Mouse (Mus musculus) hindbrain, embryonic 15.5 days (tissue): Measurements from ENCODE around the gene Fam170b. TPM values are rescaled to one million over a fixed set of nuclear protein-coding genes. Genes with fewer than 3 reads are reported as not detected.
A peak's percentile ranks its signal among the peaks of the same experiment; 100 is the strongest.

Experiments used
- ATAC-seq: fragments of 200-750 bp; cut with Nextera tagmentation; 2 replicates; pipeline ENCODE4 v1.8.0; 2017; ENCODE audit warnings: low read depth, moderate number of reproducible peaks, moderate TSS enrichment; ENCODE audit not compliant: low FRiP score
- H3K27ac ChIP-seq: fragments of 300-500 bp; sonication (generic); replicated peaks from 2 replicates; pipeline ENCODE4 v1.5.1; 2015; ENCODE audit warnings: mild to moderate bottlenecking, inconsistent platforms
- H3K27me3 ChIP-seq: fragments of 300-500 bp; sonication (generic); 2 replicates; pipeline ENCODE4 v1.6.1; 2015; ENCODE audit warnings: control low read depth, inconsistent platforms
- H3K36me3 ChIP-seq: fragments of 300-500 bp; sonication (generic); 2 replicates; pipeline ENCODE4 v1.6.1; 2015; ENCODE audit warnings: control low read depth, inconsistent platforms
- H3K4me1 ChIP-seq: fragments of 300-500 bp; sonication (generic); replicated peaks from 2 replicates; pipeline ENCODE4 v1.6.1; 2015; ENCODE audit warnings: control low read depth, inconsistent platforms
- H3K4me2 ChIP-seq: fragments of 300-500 bp; sonication (generic); 2 replicates; pipeline ENCODE4 v1.6.1; 2015; ENCODE audit warnings: moderate library complexity, mild to moderate bottlenecking, inconsistent platforms
- H3K4me3 ChIP-seq: fragments of 300-500 bp; sonication (generic); 2 replicates; pipeline ENCODE4 v1.5.1; 2015; ENCODE audit warnings: mild to moderate bottlenecking, inconsistent platforms
- H3K9ac ChIP-seq: fragments of 300-500 bp; sonication (generic); 2 replicates; pipeline ENCODE4 v1.6.1; 2015; ENCODE audit warnings: inconsistent platforms
- H3K9me3 ChIP-seq: fragments of 300-500 bp; sonication (generic); 2 replicates; pipeline ENCODE4 v1.6.1; 2016; ENCODE audit warnings: control low read depth, inconsistent platforms
- WGBS: fragments of 180-500 bp; shearing (Covaris S2); methylation state at CpG from one replicate; pipeline ENCODE4 v1.1.7; 2015; 5-methylcytosine and 5-hydroxymethylcytosine counted together
- polyA plus RNA-seq: library from polyadenylated mRNA; unstranded; fragments of >200 nt; fragmentation: Nextera tagmentation; extraction: Ambion mirVana; gene quantifications from 2 replicates; pipeline ENCODE4 v1.2.1, GENCODE M21; 2015

Gene Fam170b
- polyA plus RNA-seq, 1 experiment from 2014 or later, result 0.06 TPM

- no peak for ATAC-seq
- Histone ChIP-seq H3K4me2 (no peak overlapping the region), H3K9me3 (no peaks in the 10 kb centered on the region), H3K27me3 (no peaks in the 10 kb centered on the region), H3K4me3 (no peak overlapping the region), H3K36me3 (no peaks in the 10 kb centered on the region), H3K27ac (no peak overlapping the region), H3K9ac (no peak overlapping the region), H3K4me1 (no peaks in the 10 kb centered on the region)
- WGBS, result 64% methylated on average over 6 of the region's 6 CpGs
Measured at GRCm38 (mm10) chr14:32812429-32812828, 21.3 kb upstream of the Fam170b start.

- H3K9ac ChIP-seq, result no peak overlapping the region
- no peak for ATAC-seq
- H3K4me1 ChIP-seq, result 0 out of 2 replicates have a peak, but pooled peaks cover 4% of the 10 kb centered on the region
Measured at GRCm38 (mm10) chr14:32814961-32815360, 18.8 kb upstream of the Fam170b start.

GRCm38 (mm10) chr14:32816533-32816932, 17.2 kb upstream of the Fam170b start:
- Histone ChIP-seq H3K9ac (no peak overlapping the region), H3K4me1 (0 out of 2 replicates have a peak, but pooled peaks cover 4% of the 10 kb centered on the region), H3K27ac (no peak overlapping the region), H3K4me3 (no peak overlapping the region), H3K36me3 (no peaks in the 10 kb centered on the region), H3K9me3 (no peaks in the 10 kb centered on the region), H3K4me2 (no peak overlapping the region), H3K27me3 (no peaks in the 10 kb centered on the region)
- 77% methylated on average over 4 of the region's 4 CpGs for WGBS
- no peak for ATAC-seq

More at GRCm38 (mm10) chr14:32814961-32815360, 18.8 kb upstream of the Fam170b start:
- no peaks in the 10 kb centered on the region for H3K27me3 ChIP-seq
- no peaks in the 10 kb centered on the region for H3K9me3 ChIP-seq
- H3K36me3 ChIP-seq, result no peaks in the 10 kb centered on the region
- H3K27ac ChIP-seq, result no peak overlapping the region
- no peak overlapping the region for H3K4me3 ChIP-seq
- 68% methylated on average over 4 of the region's 4 CpGs for WGBS
- no peak overlapping the region for H3K4me2 ChIP-seq

- 60% methylated on average over 7 of the region's 7 CpGs for WGBS
- no peaks in the 10 kb centered on the region for H3K36me3 ChIP-seq
- H3K27ac ChIP-seq, result no peak overlapping the region
- H3K9ac ChIP-seq, result no peak overlapping the region
- no peak overlapping the region for H3K4me3 ChIP-seq
- no peak overlapping the region for H3K4me2 ChIP-seq
- ATAC-seq, result no peak
- no peaks in the 10 kb centered on the region for H3K9me3 ChIP-seq
- H3K4me1 ChIP-seq, result 0 out of 2 replicates have a peak, but pooled peaks cover 4% of the 10 kb centered on the region
- H3K27me3 ChIP-seq, result no peaks in the 10 kb centered on the region
Measured at GRCm38 (mm10) chr14:32817258-32817657, 16.5 kb upstream of the Fam170b start.

GRCm38 (mm10) chr14:32819297-32819696, 14.5 kb upstream of the Fam170b start:
- no peak overlapping the region for H3K4me3 ChIP-seq
- H3K9ac ChIP-seq, result no peak overlapping the region
- H3K27me3 ChIP-seq, result no peaks in the 10 kb centered on the region
- H3K4me2 ChIP-seq, result no peak overlapping the region
- no peaks in the 10 kb centered on the region for H3K36me3 ChIP-seq
- no peaks in the 10 kb centered on the region for H3K9me3 ChIP-seq
- WGBS, result 62% methylated on average over 1 of the region's 1 CpGs
- 0 out of 2 replicates have a peak, but pooled peaks cover 7% of the 10 kb centered on the region for H3K4me1 ChIP-seq
- ATAC-seq, result 0 out of 2 replicates have a peak, but pooled peaks have one; percentile 11
- no peak overlapping the region for H3K27ac ChIP-seq

GRCm38 (mm10) chr14:32822812-32823211, 10.9 kb upstream of the Fam170b start:
- no peaks in the 10 kb centered on the region for H3K9me3 ChIP-seq
- no peak overlapping the region for H3K27ac ChIP-seq
- H3K4me3 ChIP-seq, result no peak overlapping the region
- no peak overlapping the region for H3K9ac ChIP-seq
- H3K27me3 ChIP-seq, result no peaks in the 10 kb centered on the region
- H3K36me3 ChIP-seq, result no peaks in the 10 kb centered on the region
- 87% methylated on average over 4 of the region's 4 CpGs for WGBS
- H3K4me1 ChIP-seq, result peaks cover 21% of the 10 kb centered on the region
- no peak for ATAC-seq
- H3K4me2 ChIP-seq, result no peak overlapping the region

GRCm38 (mm10) chr14:32823861-32824260, 9.9 kb upstream of the Fam170b start:
- no peaks in the 10 kb centered on the region for H3K9me3 ChIP-seq

GRCm38 (mm10) chr14:32824267-32825150, 9.3 kb upstream of the Fam170b start:
- Histone ChIP-seq H3K9me3 (no peaks in the 10 kb centered on the region), H3K9ac (no peak overlapping the region), H3K4me3 (no peak overlapping the region), H3K36me3 (no peaks in the 10 kb centered on the region), H3K4me1 (peaks cover 17% of the 10 kb centered on the region), H3K4me2 (no peak overlapping the region), H3K27me3 (no peaks in the 10 kb centered on the region), H3K27ac (no peak overlapping the region)
- ATAC-seq, result no peak
- WGBS, result 56% methylated on average over 14 of the region's 14 CpGs

More at GRCm38 (mm10) chr14:32823861-32824260, 9.9 kb upstream of the Fam170b start:
- Histone ChIP-seq H3K9ac (no peak overlapping the region), H3K36me3 (no peaks in the 10 kb centered on the region), H3K4me1 (peaks cover 17% of the 10 kb centered on the region), H3K27me3 (no peaks in the 10 kb centered on the region), H3K27ac (no peak overlapping the region), H3K4me2 (no peak overlapping the region), H3K4me3 (no peak overlapping the region)
- ATAC-seq, result no peak
- WGBS, result 82% methylated on average over 3 of the region's 3 CpGs

GRCm38 (mm10) chr14:32825426-32826032, 8.2 kb upstream of the Fam170b start:
- Histone ChIP-seq H3K36me3 (no peaks in the 10 kb centered on the region), H3K4me3 (no peak overlapping the region), H3K4me1 (peaks cover 17% of the 10 kb centered on the region), H3K27ac (no peak overlapping the region), H3K9ac (no peak overlapping the region), H3K9me3 (no peaks in the 10 kb centered on the region), H3K4me2 (peak overlapping the region; percentile 13; the same call in 1 of the 2 replicates), H3K27me3 (no peaks in the 10 kb centered on the region)
- 7% methylated on average over 11 of the region's 11 CpGs for WGBS
- ATAC-seq, result peak; percentile 42; the same call in 1 of the 2 replicates

- H3K4me1 ChIP-seq, result peaks cover 17% of the 10 kb centered on the region
- no peak overlapping the region for H3K4me2 ChIP-seq
- H3K4me3 ChIP-seq, result no peak overlapping the region
- WGBS, result 67% methylated on average over 4 of the region's 4 CpGs
- H3K36me3 ChIP-seq, result no peaks in the 10 kb centered on the region
- no peak for ATAC-seq
- no peaks in the 10 kb centered on the region for H3K9me3 ChIP-seq
- H3K9ac ChIP-seq, result no peak overlapping the region
- no peak overlapping the region for H3K27ac ChIP-seq
- H3K27me3 ChIP-seq, result no peaks in the 10 kb centered on the region
Measured at GRCm38 (mm10) chr14:32827165-32827564, 6.6 kb upstream of the Fam170b start.

GRCm38 (mm10) chr14:32827994-32828650, 5.6 kb upstream of the Fam170b start:
- no peak overlapping the region for H3K9ac ChIP-seq
- H3K27me3 ChIP-seq, result no peaks in the 10 kb centered on the region
- H3K4me3 ChIP-seq, result no peak overlapping the region
- no peaks in the 10 kb centered on the region for H3K9me3 ChIP-seq
- H3K36me3 ChIP-seq, result no peaks in the 10 kb centered on the region
- ATAC-seq, result no peak
- H3K4me2 ChIP-seq, result no peak overlapping the region
- 49% methylated on average over 6 of the region's 6 CpGs for WGBS
- no peak overlapping the region for H3K27ac ChIP-seq
- peaks cover 17% of the 10 kb centered on the region for H3K4me1 ChIP-seq

GRCm38 (mm10) chr14:32835181-32835580, 1.4 kb downstream of the Fam170b start:
- H3K27ac ChIP-seq, result no peak overlapping the region
- no peaks in the 10 kb centered on the region for H3K27me3 ChIP-seq
- no peak overlapping the region for H3K9ac ChIP-seq
- H3K9me3 ChIP-seq, result no peaks in the 10 kb centered on the region
- 88% methylated on average over 14 of the region's 14 CpGs for WGBS
- no peaks in the 10 kb centered on the region for H3K36me3 ChIP-seq
- H3K4me2 ChIP-seq, result no peak overlapping the region
- H3K4me1 ChIP-seq, result no peaks in the 10 kb centered on the region
- ATAC-seq, result no peak
- no peak overlapping the region for H3K4me3 ChIP-seq
